Mouse (Mus musculus) right cerebral cortex, postnatal 10 days (tissue): ENCODE results near the gene Slc23a2.

Experiments used
- DNase-seq, 2 experiments: peaks; one replicate each; pipeline ENCODE4 v3.0.0; 2021; ENCODE audit warnings: low spot score in 2 of 2

The Slc23a2 gene

DNA sequence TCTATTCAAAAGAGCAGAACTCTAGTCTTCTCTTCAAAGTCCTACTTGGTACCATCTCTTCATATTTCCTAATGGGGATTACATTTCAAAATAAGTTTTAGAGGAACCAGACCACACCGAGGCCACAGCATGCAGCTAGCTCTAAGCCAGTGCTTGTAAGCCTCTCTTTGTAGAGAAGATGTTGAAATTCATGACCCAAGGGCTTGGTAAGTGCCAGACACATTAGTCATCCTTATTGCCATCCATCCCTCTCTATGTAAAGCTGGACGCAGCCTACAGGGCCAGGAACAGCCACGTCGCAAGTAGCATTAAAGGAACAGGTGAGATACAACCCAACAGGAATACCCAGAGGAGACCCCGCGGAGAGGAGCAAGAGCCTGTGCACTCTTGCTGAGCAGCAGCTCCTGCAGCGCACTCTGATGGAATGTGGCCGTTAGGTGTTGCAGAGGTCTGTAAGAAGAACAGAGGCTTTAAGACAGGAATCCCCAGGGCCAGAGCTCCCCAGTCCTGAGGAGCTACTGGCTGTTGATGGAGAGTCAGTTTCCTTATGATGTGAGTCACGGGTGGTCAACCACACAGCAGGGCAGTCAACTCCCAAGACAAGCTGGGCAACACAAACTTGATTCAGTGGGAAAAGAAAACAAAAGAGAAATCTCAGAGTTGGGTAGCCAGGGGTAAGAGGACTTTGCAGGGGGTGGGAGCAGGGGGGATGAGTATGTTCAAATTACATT, 45.8 kb downstream of the Slc23a2 start:
- DNase-seq = no peak

- DNase-seq = no peak
Measured at GRCm38 (mm10) chr2:132098365-132098764, 46.5 kb downstream of the Slc23a2 start.

DNA sequence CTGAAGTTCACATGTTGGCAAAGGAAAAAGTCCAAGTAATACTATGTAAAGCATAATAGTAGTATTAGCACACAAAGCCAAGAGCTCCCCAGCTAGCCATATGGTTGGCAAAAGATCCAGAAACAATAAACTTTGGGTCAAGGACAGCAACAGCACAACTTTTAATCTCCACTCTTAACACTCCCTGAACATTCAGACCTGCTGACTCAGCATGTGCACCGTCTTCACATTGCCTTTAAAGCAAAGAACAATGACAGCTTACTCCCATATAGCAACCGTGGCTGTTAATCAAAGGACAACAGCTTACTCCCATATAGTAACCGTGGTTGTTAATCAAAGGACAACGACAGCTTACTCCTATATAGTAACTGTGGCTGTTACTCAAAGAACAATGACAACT, 48.3 kb downstream of the Slc23a2 start:
- no peak for DNase-seq

- DNase-seq = no peak
Measured at GRCm38 (mm10) chr2:132095821-132096220, 49.1 kb downstream of the Slc23a2 start.

- peak; percentile 52 to 54 for DNase-seq
Measured at GRCm38 (mm10) chr2:132094441-132095230, 50.3 kb downstream of the Slc23a2 start.

DNA sequence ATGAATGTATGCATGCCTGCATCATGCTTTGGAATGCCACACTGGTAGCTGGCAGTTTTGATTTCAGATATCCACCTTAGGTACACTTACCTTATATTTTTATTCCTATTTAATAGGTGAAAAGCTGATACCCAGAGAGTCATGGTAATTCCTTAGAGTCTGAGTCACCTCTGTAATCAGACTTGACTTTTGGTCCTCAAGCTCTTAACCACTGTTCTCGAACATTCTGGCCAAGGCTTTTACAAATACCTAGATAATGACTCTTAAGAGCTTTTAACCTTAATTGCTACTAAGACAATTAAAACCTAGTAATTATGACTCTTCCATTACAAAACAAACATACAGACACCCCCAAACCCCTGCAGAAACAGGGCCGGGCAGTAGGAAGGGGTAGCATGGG, 51.2 kb downstream of the Slc23a2 start:
- no peak for DNase-seq

- DNase-seq = no peak
Measured at GRCm38 (mm10) chr2:132093298-132093697, 51.6 kb downstream of the Slc23a2 start.

- no peak for DNase-seq
Measured at GRCm38 (mm10) chr2:132092722-132093121, 52.2 kb downstream of the Slc23a2 start.

- no peak for DNase-seq
Measured at GRCm38 (mm10) chr2:132091749-132092148, 53.2 kb downstream of the Slc23a2 start.

- no peak for DNase-seq
Measured at GRCm38 (mm10) chr2:132084813-132085212, 60.1 kb downstream of the Slc23a2 start.

- DNase-seq = no peak
Measured at GRCm38 (mm10) chr2:132084396-132084795, 60.5 kb downstream of the Slc23a2 start.

- no peak for DNase-seq
Measured at GRCm38 (mm10) chr2:132079139-132079538, 65.8 kb downstream of the Slc23a2 start.

DNA sequence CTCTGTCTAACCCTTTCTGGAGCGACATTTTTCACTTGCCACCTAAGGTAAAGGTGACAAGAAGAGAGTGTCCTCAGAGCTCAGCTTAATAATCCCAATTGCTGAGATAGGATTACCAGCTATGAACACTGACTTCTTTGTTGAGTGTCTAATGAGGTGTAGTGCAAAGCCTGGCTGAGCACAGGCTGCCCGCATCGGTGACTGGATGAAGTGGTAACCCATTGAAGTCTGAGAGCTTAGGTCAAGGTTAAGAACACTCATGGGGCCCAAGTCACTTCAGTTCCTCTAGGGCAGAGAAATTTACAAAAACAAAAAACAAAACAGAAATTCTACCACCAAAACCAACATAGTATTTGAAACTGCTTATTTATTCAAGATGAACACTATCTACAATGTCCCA, 71.9 kb downstream of the Slc23a2 start:
- no peak for DNase-seq

DNA sequence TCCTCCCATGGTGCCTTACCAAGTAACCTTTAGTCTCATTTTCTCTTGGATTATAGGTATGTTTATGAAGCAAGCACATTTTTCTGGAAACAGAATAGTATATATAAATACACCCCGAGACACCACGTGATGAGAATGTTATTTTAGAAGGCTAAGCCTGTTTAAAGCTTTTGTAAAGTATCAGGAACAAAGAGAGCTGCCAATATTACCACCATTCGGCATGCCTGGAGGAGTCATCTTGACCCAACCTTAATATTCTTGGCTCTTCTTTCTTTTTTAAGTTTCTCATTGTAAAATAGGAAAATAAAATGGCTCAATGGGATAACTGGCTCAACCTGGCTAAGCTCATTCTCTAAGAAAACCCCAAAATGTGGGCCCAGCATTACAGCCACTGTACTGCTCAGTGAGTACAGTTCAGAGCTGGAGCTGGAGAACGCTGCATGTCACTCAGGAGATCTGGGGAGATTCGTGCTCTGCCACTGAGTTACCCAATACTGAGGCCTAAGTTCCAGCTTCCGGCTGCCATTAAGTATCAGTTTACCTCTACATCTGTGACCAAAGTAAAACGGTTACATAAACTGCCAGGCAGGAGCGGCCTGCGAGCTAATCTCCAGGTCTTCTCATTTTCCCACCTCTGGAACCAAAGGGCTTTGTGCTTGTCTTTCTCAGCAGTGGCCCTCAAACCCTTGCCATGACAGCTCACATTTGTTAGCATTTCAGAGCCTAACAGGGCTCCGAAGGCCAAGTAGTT, 74.7 kb downstream of the Slc23a2 start:
- DNase-seq = no peak

GRCm38 (mm10) chr2:132064185-132064831, 80.6 kb downstream of the Slc23a2 start:
- DNase-seq = no peak

- no peak for DNase-seq
Measured at GRCm38 (mm10) chr2:132063776-132064175, 81.1 kb downstream of the Slc23a2 start.

DNA sequence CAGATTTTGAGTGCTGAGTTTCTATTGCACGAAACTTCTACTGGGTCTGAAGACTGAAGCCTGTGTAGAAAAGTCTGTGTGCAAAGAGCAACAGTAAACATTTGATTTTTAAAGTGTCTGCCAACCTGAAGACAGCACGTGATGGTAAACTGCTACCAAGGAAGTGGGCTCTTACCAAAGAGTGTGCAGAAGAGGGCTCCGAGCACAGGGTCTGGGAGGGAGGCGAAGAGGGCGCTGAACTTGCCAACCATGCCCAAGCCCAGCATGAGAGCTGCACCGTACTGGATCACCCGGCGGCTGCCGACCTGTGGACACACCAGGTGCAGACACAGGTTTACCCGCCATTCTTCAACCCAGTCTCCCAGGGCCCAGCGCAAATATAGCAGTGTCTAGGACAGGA, 83.0 kb downstream of the Slc23a2 start:
- DNase-seq = no peak

DNA sequence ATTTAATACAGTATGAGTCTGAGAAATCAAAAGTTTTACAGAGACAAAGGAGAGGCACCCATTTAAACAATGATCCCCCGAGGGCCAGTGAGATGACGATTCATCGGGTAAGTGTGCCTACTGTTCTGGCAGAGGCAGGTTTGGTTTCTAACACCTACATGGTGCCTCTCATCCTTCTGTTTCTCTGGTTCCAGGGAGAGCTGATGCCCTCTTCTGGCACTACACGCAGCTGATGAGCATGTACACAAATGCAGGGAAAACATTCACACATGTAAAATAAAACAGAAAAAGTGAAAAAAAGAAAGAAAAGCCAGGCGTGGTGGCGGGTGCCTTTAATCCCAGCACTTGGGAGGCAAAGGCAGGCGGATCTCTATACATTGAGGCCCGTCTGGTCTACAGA, 85.0 kb downstream of the Slc23a2 start:
- DNase-seq = no peak

DNA sequence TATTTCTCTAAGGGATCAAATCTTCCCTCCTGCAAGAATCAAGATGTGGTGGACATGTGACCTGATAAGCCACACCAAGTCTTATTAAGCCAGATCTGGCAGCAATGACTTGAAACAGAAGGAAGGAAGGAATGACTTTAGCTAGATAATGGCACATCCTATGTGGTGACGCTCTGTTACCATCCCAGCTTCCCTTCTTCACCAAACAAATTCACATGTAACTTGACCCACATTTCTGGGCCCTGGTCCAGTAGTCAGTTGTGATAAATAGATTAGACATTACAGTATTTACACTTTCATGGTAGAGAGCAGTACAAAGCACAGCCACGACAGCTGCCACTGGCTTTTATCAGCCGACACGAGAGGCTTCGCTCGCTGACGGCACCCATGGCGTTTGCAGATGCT, 89.6 kb downstream of the Slc23a2 start:
- no peak for DNase-seq

DNA sequence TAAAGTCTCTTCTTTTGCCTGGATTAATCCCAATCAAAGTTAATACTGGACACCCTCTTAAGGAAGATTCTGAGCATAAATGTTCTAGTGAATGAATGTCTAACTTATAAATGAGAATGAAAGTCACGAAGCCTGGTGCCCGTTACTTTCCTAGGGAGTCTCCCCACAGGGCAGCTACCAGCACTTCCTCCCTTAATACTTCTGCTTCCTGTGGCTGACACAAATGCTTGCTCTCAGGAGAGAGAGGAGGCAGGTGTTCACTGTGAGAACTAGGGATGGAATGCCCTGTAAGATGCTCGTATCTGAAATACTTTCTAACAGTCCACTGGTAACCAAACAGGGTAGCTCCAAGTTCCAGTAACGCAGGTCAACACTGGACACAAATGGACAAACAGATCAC, 91.1 kb downstream of the Slc23a2 start:
- DNase-seq = no peak

DNA sequence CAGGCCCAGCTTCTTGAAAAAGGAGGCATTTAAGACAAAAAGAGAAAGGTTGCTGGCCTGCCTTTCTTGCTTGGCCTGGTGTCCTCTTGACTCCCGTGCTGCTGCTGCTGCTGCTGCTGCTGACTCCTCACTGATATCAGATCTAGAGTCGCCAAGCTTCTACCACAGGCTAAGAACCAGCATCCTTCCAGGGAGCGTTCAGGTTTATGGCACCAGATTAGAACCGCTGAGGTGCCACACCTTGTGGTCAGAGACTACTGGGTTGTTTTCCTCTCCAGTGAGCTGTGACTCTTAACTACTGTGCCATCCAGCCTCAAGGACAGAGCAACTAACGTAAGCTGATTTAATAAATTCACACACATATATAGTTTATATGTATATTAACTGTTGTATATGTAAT, 93.1 kb downstream of the Slc23a2 start:
- DNase-seq = no peak

GRCm38 (mm10) chr2:132049921-132050320, 95.0 kb downstream of the Slc23a2 start:
- DNase-seq = no peak
